ENCODE assay signal across 10 mouse cellular contexts in genomic region chr5:100249757-100250156, GRCm38 (mm10).
A peak's percentile ranks its signal among the peaks of the same experiment; 100 is the strongest.
DNase-seq lines count a peak whose midpoint lies in the region; ATAC-seq and TF ChIP-seq lines count a peak whose summit lies in the region.
"Had no signal": no experiment of that assay in that cellular context is flagged by ENCODE, and none has a peak within 500 bp of the region (broad histone marks: within the 10 kb centered on the region; RNA-seq: fewer than 3 reads in every experiment).

No protein-coding gene starts in this region.

- peak; percentile 99 for TF ChIP-seq CTCF in E14TG2a.4 (conservative IDR thresholded peaks at IDR 0.05; ENCODE audit: low read length)
- peak; percentile 23; the same call in 1 of the 2 replicates for TF ChIP-seq CTCF in brain, embryonic 14.5 days (IDR thresholded peaks at IDR 0.05; ENCODE audit: borderline replicate concordance, extremely low read depth, insufficient read depth, insufficient read length)

- no peaks in the 10 kb centered on the region for H3K36me3 ChIP-seq in kidney, embryonic 16.5 days (ENCODE audit: insufficient read depth, low read length)
- H3K36me3 ChIP-seq in E14TG2a.4 (ENCODE audit: insufficient read depth, low read length): no peaks in the 10 kb centered on the region
- H3K36me3 ChIP-seq: liver, embryonic 13.5 days had no signal

- no peak for ATAC-seq in kidney, embryonic 16.5 days (ENCODE audit: low FRiP score, low TSS enrichment)

- peaks cover under 1% of the 10 kb centered on the region; the same call in 1 of the 2 replicates for H3K4me1 ChIP-seq in kidney, embryonic 16.5 days (ENCODE audit: insufficient read depth, low read length)
- H3K4me1 ChIP-seq in E14TG2a.4 (replicated peaks; ENCODE audit: low read depth, low read length): 0 out of 2 replicates have a peak, but pooled peaks cover 2% of the 10 kb centered on the region
- H3K4me1 ChIP-seq: liver, embryonic 13.5 days had no signal

- no peak overlapping the region for H3K9ac ChIP-seq in kidney, embryonic 16.5 days (replicated peaks; ENCODE audit: low read length)
- H3K9ac ChIP-seq: hindbrain, embryonic 14.5 days; liver, embryonic 13.5 days had no signal

- H3K27me3 ChIP-seq in kidney, embryonic 16.5 days (ENCODE audit: insufficient read depth, low read length): no peaks in the 10 kb centered on the region
- H3K27me3 ChIP-seq in E14TG2a.4 (ENCODE audit: insufficient read depth, low read length): no peaks in the 10 kb centered on the region; the same call in 1 of the 2 replicates
- H3K27me3 ChIP-seq: liver, embryonic 13.5 days had no signal

- DNase-seq in kidney, adult 18-20 months: peak; percentile 31
- DNase-seq in brain, embryonic 14.5 days (ENCODE audit: low read depth): no peak
- DNase-seq in lung, postnatal 36 days: peak; percentile 50
- no peak for DNase-seq in right cerebral cortex, adult 18-20 months
- no peak for DNase-seq in frontal cortex, adult 2 months (ENCODE audit: extremely low spot score in 1 of 2, low spot score in 1 of 2)
- no peak for DNase-seq in ovary, postnatal 14 days (ENCODE audit: low spot score)
- DNase-seq: liver, embryonic 13.5 days had no signal

- no peak overlapping the region for H3K27ac ChIP-seq in kidney, embryonic 16.5 days (ENCODE audit: low read length)
- H3K27ac ChIP-seq: hindbrain, embryonic 14.5 days; liver, embryonic 13.5 days had no signal

- no peak for TF ChIP-seq POLR2A in brain, embryonic 14.5 days (IDR thresholded peaks at IDR 0.05; ENCODE audit: borderline replicate concordance, extremely low read depth, insufficient read depth, insufficient read length, poor library complexity, severe bottlenecking)

- no peak overlapping the region for H3K4me3 ChIP-seq in kidney, embryonic 16.5 days (ENCODE audit: low read length)
- no peak overlapping the region for H3K4me3 ChIP-seq in E14TG2a.4 (replicated peaks; ENCODE audit: low read length)
- H3K4me3 ChIP-seq: liver, embryonic 13.5 days had no signal

- WGBS in kidney, embryonic 16.5 days: 67% methylated on average over 3 of the region's 3 CpGs

- H3K9me3 ChIP-seq in kidney, embryonic 16.5 days (ENCODE audit: low read length): no peaks in the 10 kb centered on the region
- H3K9me3 ChIP-seq in E14TG2a.4 (ENCODE audit: low read length): no peaks in the 10 kb centered on the region
- H3K9me3 ChIP-seq: liver, embryonic 13.5 days had no signal

- H3K4me2 ChIP-seq in kidney, embryonic 16.5 days (replicated peaks; ENCODE audit: low read depth, low read length): no peak overlapping the region
- H3K4me2 ChIP-seq: hindbrain, embryonic 14.5 days; liver, embryonic 13.5 days had no signal

Comparison
In these comparisons a context has a peak if more than half of its experiments do, and no peak if none do; other contexts are left out.
1. DNase-seq: peak in kidney, adult 18-20 months (single experiment) and lung, postnatal 36 days (single experiment); none in brain, embryonic 14.5 days (single experiment), right cerebral cortex, adult 18-20 months (single experiment), frontal cortex, adult 2 months (0 of 2) and ovary, postnatal 14 days (single experiment).